Mouse (Mus musculus): ENCODE measurements around the gene Tnni3.

GRCm38 (mm10) chr7:4497271-4497903, 26.6 kb downstream of the Tnni3 start:
- TF ChIP-seq CTCF (conservative IDR thresholded peaks at IDR 0.05; ENCODE audit: low read length): no peak
- TF ChIP-seq POU5F1 (IDR thresholded peaks at IDR 0.05; ENCODE audit: borderline replicate concordance, low read length): no peak
- TF ChIP-seq NANOG (IDR thresholded peaks at IDR 0.05; ENCODE audit: borderline replicate concordance, low read length): no peak
